Mouse (Mus musculus): ENCODE data around the gene Pheta1.

Gene Pheta1

GRCm38 (mm10) chr5:121889819-121890362, 41.1 kb downstream of the Pheta1 start:
- no peak for DNase-seq (ENCODE audit: low read depth)

- no peak for DNase-seq (ENCODE audit: low read depth)
These were observed 42.1 kb downstream of the Pheta1 start for GRCm38 (mm10) chr5:121890925-121891324.

GRCm38 (mm10) chr5:121892281-121892680, 43.5 kb downstream of the Pheta1 start:
- no peak for DNase-seq (ENCODE audit: low read depth)

- peak; percentile 13 for DNase-seq (ENCODE audit: low read depth)
These were observed 44.8 kb downstream of the Pheta1 start for GRCm38 (mm10) chr5:121893581-121893980.

- no peak for DNase-seq (ENCODE audit: low read depth)
These were observed 45.9 kb downstream of the Pheta1 start for GRCm38 (mm10) chr5:121894647-121895046.

- DNase-seq (ENCODE audit: low read depth), result no peak
These were observed 46.5 kb downstream of the Pheta1 start for GRCm38 (mm10) chr5:121895117-121895756.

- no peak for DNase-seq (ENCODE audit: low read depth)
These were observed 54.3 kb downstream of the Pheta1 start for GRCm38 (mm10) chr5:121902809-121903745.

Data from induced T-regulatory cell, adult 2 months (primary cell).